Mouse (Mus musculus) central nervous system, embryonic 14 days (tissue): ENCODE data around the gene Nts. TPM values are rescaled to one million over a fixed set of nuclear protein-coding genes. Genes with fewer than 3 reads are reported as not detected.

Experiments
- polyA plus RNA-seq: library from polyadenylated mRNA; depleted of rRNA; stranded (reverse); fragments of >200 nt; gene quantifications from 2 replicates; pipeline ENCODE4 v1.2.3, GENCODE M21; 2012; rRNA removed

Nts gene
- 9.4 and 12.6 TPM in 2 replicates for polyA plus RNA-seq

GRCm38 (mm10) chr10:102490386-102490785, at the start of gene Nts:
Gene Nts (minus strand): TSS chr10:102490486.

GRCm38 (mm10) chr10:102511807-102512461, 21.6 kb upstream of the Nts start, which contains the start of gene Rassf9:
Gene Rassf9 (plus strand): TSS chr10:102512222.

Other genes starting within 250 kb of the Nts start
- 1.7 and 1.8 TPM in 2 replicates for gene Rassf9, start 21.7 kb upstream of the Nts start, polyA plus RNA-seq